Mouse (Mus musculus): ENCODE results near the gene Amacr.

DNA sequence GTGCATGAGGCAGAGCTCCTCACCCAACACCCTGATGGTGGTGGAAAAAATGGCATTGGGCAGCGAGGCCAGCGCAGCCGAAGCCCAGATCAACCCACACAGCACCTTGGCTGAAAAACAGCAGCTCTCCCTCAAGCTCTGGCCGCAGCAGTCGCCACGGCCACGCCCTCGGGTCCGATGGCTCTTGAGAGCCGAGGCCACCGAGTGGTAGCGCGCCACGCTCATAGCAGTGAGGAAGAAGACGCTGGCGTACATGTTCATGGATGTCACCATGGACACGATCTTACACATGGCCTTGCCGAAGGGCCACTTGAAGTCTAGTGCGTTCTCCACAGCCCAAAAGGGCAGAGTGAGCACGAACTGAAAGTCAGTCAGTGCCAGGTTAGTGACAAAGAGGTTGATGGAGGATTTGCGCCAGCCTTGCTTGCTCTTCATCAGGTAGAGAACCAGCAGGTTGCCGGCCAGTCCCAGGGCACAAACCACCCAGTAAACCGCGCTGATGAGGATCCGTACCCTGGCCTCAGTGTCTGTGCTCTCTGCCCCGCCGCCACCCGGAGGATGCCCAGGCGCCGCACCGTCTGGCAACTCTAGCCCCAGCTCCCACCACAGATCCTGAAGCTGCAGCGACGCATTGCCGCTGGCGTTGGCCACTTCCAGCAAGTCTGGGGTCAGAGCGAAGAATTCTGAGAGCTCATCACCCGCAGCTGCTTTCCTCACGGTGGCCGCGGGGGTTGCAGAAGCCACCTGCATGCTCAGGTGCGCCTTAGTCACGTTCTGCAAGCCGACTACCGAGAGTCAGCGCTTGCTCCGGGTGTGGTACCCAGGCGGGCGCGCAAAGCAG, 55.2 kb downstream of the Amacr start:
- no peak for TF ChIP-seq CTCF (conservative IDR thresholded peaks at IDR 0.05; ENCODE audit: low read length)
- no peak for TF ChIP-seq NANOG (IDR thresholded peaks at IDR 0.05; ENCODE audit: borderline replicate concordance, low read length)

All from E14TG2a.4 (cell line).